Mouse (Mus musculus) G1E (cell line): ENCODE results near the gene Snx30.

Experiments used
- CTCF ChIP-seq: IDR thresholded peaks from 2 replicates; pipeline ENCODE4 v1.5.1; 2012; ENCODE audit warnings: low read depth, low read length, inconsistent platforms, mixed read lengths
- GATA1 ChIP-seq: IDR thresholded peaks from 2 replicates; pipeline ENCODE4 v1.6.1; 2012; ENCODE audit warnings: borderline replicate concordance, low read length, inconsistent platforms, mixed read lengths
- GATA2 ChIP-seq: IDR thresholded peaks from 2 replicates; pipeline ENCODE4 v1.6.1; 2012; ENCODE audit warnings: low read depth, low read length, inconsistent platforms, borderline replicate concordance
- POLR2AphosphoS5 ChIP-seq: IDR thresholded peaks from 2 replicates; pipeline ENCODE4 v1.6.1; 2012; ENCODE audit warnings: low read depth, low read length, inconsistent platforms; ENCODE audit not compliant: insufficient replicate concordance
- TAL1 ChIP-seq: conservative IDR thresholded peaks from 2 replicates; pipeline ENCODE4 v1.6.1; 2012; ENCODE audit warnings: low read depth, low read length, inconsistent platforms, mixed read lengths

GRCm38 (mm10) chr4:59932505-59933281 lies 127.1 kb downstream of the Snx30 start:
- TF ChIP-seq CTCF (no peak), GATA1 (no peak), POLR2AphosphoS5 (no peak), TAL1 (no peak), GATA2 (no peak)
